Mouse (Mus musculus): ENCODE results near the gene Osbpl2.

The Osbpl2 gene

GRCm38 (mm10) chr2:180165855-180166254, 46.7 kb downstream of the Osbpl2 start:
- DNase-seq (ENCODE audit: low spot score): no peak

- peak; percentile 59 for DNase-seq (ENCODE audit: low spot score)
Observed at GRCm38 (mm10) chr2:180166869-180167268, 47.8 kb downstream of the Osbpl2 start.

- DNase-seq (ENCODE audit: low spot score): no peak
Observed at GRCm38 (mm10) chr2:180170151-180170805, 51.2 kb downstream of the Osbpl2 start.

GRCm38 (mm10) chr2:180170806-180171521, 51.9 kb downstream of the Osbpl2 start, which contains the start of gene Adrm1:
Adrm1 (plus strand) TSS chr2:180171485.
- DNase-seq (ENCODE audit: low spot score): peak; percentile 95

- peak; percentile 34 for DNase-seq (ENCODE audit: low spot score)
Observed at GRCm38 (mm10) chr2:180171522-180172070, 52.5 kb downstream of the Osbpl2 start.

GRCm38 (mm10) chr2:180172152-180172551, 53.0 kb downstream of the Osbpl2 start:
- no peak for DNase-seq (ENCODE audit: low spot score)

- no peak for DNase-seq (ENCODE audit: low spot score)
Observed at GRCm38 (mm10) chr2:180173163-180173562, 54.1 kb downstream of the Osbpl2 start.

- DNase-seq (ENCODE audit: low spot score): peak; percentile 41
Observed at GRCm38 (mm10) chr2:180173711-180174110, 54.6 kb downstream of the Osbpl2 start.

GRCm38 (mm10) chr2:180174121-180174520, 55.0 kb downstream of the Osbpl2 start:
- DNase-seq (ENCODE audit: low spot score): peak; percentile 32

- peak; percentile 2 for DNase-seq (ENCODE audit: low spot score)
Observed at GRCm38 (mm10) chr2:180175725-180176124, 56.6 kb downstream of the Osbpl2 start.

- no peak for DNase-seq (ENCODE audit: low spot score)
Observed at GRCm38 (mm10) chr2:180181542-180181941, 62.4 kb downstream of the Osbpl2 start.

- no peak for DNase-seq (ENCODE audit: low spot score)
Observed at GRCm38 (mm10) chr2:180184011-180184751, 65.1 kb downstream of the Osbpl2 start.

- no peak for DNase-seq (ENCODE audit: low spot score)
Observed at GRCm38 (mm10) chr2:180184752-180185109, 65.6 kb downstream of the Osbpl2 start.

- DNase-seq (ENCODE audit: low spot score): no peak
Observed at GRCm38 (mm10) chr2:180185686-180186085, 66.6 kb downstream of the Osbpl2 start.

- DNase-seq (ENCODE audit: low spot score): no peak
Observed at GRCm38 (mm10) chr2:180187362-180187761, 68.3 kb downstream of the Osbpl2 start.

GRCm38 (mm10) chr2:180196610-180197322, 77.7 kb downstream of the Osbpl2 start:
- DNase-seq (ENCODE audit: low spot score): no peak

GRCm38 (mm10) chr2:180197323-180198037, 78.4 kb downstream of the Osbpl2 start:
- DNase-seq (ENCODE audit: low spot score): no peak

GRCm38 (mm10) chr2:180198782-180199181, 79.7 kb downstream of the Osbpl2 start:
- DNase-seq (ENCODE audit: low spot score): no peak

- DNase-seq (ENCODE audit: low spot score): no peak
Observed at GRCm38 (mm10) chr2:180200681-180201080, 81.6 kb downstream of the Osbpl2 start.

GRCm38 (mm10) chr2:180201303-180201702, 82.2 kb downstream of the Osbpl2 start:
- no peak for DNase-seq (ENCODE audit: low spot score)

GRCm38 (mm10) chr2:180202263-180202662, 83.2 kb downstream of the Osbpl2 start:
- no peak for DNase-seq (ENCODE audit: low spot score)

Data from urinary bladder, postnatal 14 days (tissue).